Mouse (Mus musculus): ENCODE measurements around the gene Tdrd3.

The Tdrd3 gene

GRCm38 (mm10) chr14:87451645-87452443 lies 35.4 kb downstream of the Tdrd3 start:
- peak; percentile 56 for DNase-seq (ENCODE audit: low read depth, low spot score)

- DNase-seq (ENCODE audit: low read depth, low spot score), result no peak
These were observed 39.3 kb downstream of the Tdrd3 start for GRCm38 (mm10) chr14:87455630-87456175.

- no peak for DNase-seq (ENCODE audit: low read depth, low spot score)
These were observed 43.3 kb downstream of the Tdrd3 start for GRCm38 (mm10) chr14:87459777-87460176.

GRCm38 (mm10) chr14:87461543-87461942 lies 45.1 kb downstream of the Tdrd3 start:
- DNase-seq (ENCODE audit: low read depth, low spot score), result peak; percentile 22

- peak; percentile 38 for DNase-seq (ENCODE audit: low read depth, low spot score)
These were observed 47.7 kb downstream of the Tdrd3 start for GRCm38 (mm10) chr14:87463963-87464654.

- DNase-seq (ENCODE audit: low read depth, low spot score), result no peak
These were observed 48.2 kb downstream of the Tdrd3 start for GRCm38 (mm10) chr14:87464655-87465054.

GRCm38 (mm10) chr14:87467586-87467985 lies 51.1 kb downstream of the Tdrd3 start:
- no peak for DNase-seq (ENCODE audit: low read depth, low spot score)

- no peak for DNase-seq (ENCODE audit: low read depth, low spot score)
These were observed 55.1 kb downstream of the Tdrd3 start for GRCm38 (mm10) chr14:87471521-87471920.

- DNase-seq (ENCODE audit: low read depth, low spot score), result no peak
These were observed 56.3 kb downstream of the Tdrd3 start for GRCm38 (mm10) chr14:87472782-87473181.

- DNase-seq (ENCODE audit: low read depth, low spot score), result no peak
These were observed 59.4 kb downstream of the Tdrd3 start for GRCm38 (mm10) chr14:87475721-87476359.

- DNase-seq (ENCODE audit: low read depth, low spot score), result peak; percentile 38
These were observed 62.0 kb downstream of the Tdrd3 start for GRCm38 (mm10) chr14:87478339-87478951.

GRCm38 (mm10) chr14:87485888-87486287 lies 69.4 kb downstream of the Tdrd3 start:
- DNase-seq (ENCODE audit: low read depth, low spot score), result no peak

GRCm38 (mm10) chr14:87497955-87498594 lies 81.6 kb downstream of the Tdrd3 start:
- DNase-seq (ENCODE audit: low read depth, low spot score), result no peak

- DNase-seq (ENCODE audit: low read depth, low spot score), result no peak
These were observed 89.5 kb downstream of the Tdrd3 start for GRCm38 (mm10) chr14:87505924-87506323.

GRCm38 (mm10) chr14:87515281-87515680 lies 98.8 kb downstream of the Tdrd3 start:
- DNase-seq (ENCODE audit: low read depth, low spot score), result no peak

- DNase-seq (ENCODE audit: low read depth, low spot score), result no peak
These were observed 100.9 kb downstream of the Tdrd3 start for GRCm38 (mm10) chr14:87517381-87517780.

- no peak for DNase-seq (ENCODE audit: low read depth, low spot score)
These were observed 115.4 kb downstream of the Tdrd3 start for GRCm38 (mm10) chr14:87531847-87532246.

- DNase-seq (ENCODE audit: low read depth, low spot score), result no peak
These were observed 120.8 kb downstream of the Tdrd3 start for GRCm38 (mm10) chr14:87537127-87537819.

GRCm38 (mm10) chr14:87549986-87550385 lies 133.5 kb downstream of the Tdrd3 start:
- no peak for DNase-seq (ENCODE audit: low read depth, low spot score)

- no peak for DNase-seq (ENCODE audit: low read depth, low spot score)
These were observed 135.8 kb downstream of the Tdrd3 start for GRCm38 (mm10) chr14:87552211-87552610.

GRCm38 (mm10) chr14:87563841-87564240 lies 147.4 kb downstream of the Tdrd3 start:
- DNase-seq (ENCODE audit: low read depth, low spot score), result no peak

Measured in skeletal muscle tissue, adult 2 months (tissue).